Mouse (Mus musculus) layer of hippocampus, adult 18-20 months (tissue): Measurements from ENCODE around the gene Dapp1. TPM values are rescaled to one million over a fixed set of nuclear protein-coding genes. Genes with fewer than 3 reads are reported as not detected.
A peak's percentile ranks its signal among the peaks of the same experiment; 100 is the strongest.

Experiments used
- DNase-seq, 2 experiments: peaks; one replicate each; pipeline ENCODE4 v3.0.0; 2022; ENCODE audit warnings: low spot score in 2 of 2
- long read RNA-seq: library from polyadenylated mRNA; stranded (forward); transcript quantifications from one replicate; pipeline ENCODE4 v2.0.0, GENCODE M21; 2021
- total RNA-seq, 2 experiments: library from RNA; stranded (reverse); gene quantifications; 2 replicates each; pipeline ENCODE4 v1.2.3; 2021

Dapp1 gene
- total RNA-seq, result 1 to 10 TPM; 5.0 to 5.1 TPM
- long read RNA-seq, transcript Dapp1-201 (9 exons, 3,083 nt), result major isoform, 12 of 14 reads
- long read RNA-seq, partial matches to known transcripts, result 1 of 14 reads
- long read RNA-seq, other reads (novel, unspliced or antisense), result 1 of 14 reads

- DNase-seq, result peak in 1 of 2 experiments; percentile 19
These were observed at the start of gene Dapp1 for GRCm38 (mm10) chr3:137981382-137981750. Gene Dapp1, minus strand, starts transcription at chr3:137981545.

- no peak for DNase-seq
These were observed 49.2 kb upstream of the Dapp1 start for GRCm38 (mm10) chr3:138030563-138030962.

GRCm38 (mm10) chr3:138029351-138029750 is 48.0 kb upstream of the Dapp1 start:
- peak in 1 of 2 experiments; percentile 30 for DNase-seq

GRCm38 (mm10) chr3:138027575-138028362 is 46.4 kb upstream of the Dapp1 start:
- no peak for DNase-seq

DNA sequence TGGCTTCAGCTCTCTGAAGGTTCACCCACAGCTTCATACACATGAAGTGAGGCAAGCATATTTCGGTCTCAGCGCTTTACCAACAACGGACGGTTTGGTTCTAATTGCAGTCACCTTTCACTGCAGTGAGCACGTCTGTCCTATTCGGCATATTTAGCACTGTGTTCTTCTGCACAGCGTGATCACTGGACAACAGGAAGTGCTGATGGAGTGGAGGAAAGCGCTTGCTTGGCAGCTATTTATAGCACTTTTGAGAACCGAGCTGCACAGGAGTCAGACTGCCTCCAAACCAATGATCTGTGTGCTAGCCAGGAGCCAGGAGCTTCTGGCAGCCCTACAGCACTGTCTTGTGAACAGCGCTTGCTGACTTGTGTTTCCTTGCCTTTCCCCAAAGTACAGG is 44.9 kb upstream of the Dapp1 start:
- peak in 1 of 2 experiments; percentile 32 for DNase-seq

DNA sequence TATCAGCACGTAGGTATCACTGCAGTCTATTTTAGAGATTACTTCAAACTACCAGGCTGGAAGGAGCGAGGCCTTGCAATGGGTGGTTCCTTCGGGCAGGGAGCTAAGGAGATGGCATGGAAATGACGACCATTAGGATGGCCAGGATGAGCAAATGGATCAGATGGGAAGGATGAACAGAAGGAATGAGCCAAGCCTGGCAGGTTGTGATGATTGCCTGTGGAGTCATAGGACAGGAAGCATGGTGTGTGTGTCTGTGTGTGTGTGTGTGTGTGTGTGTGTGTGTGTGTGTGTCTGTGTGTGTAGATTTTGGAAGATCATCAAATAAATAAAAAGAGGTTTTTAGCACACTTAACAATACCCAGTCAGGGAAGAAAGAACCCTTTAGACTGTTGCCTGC is 41.3 kb upstream of the Dapp1 start:
- DNase-seq, result no peak

- no peak for DNase-seq
These were observed 40.7 kb upstream of the Dapp1 start for GRCm38 (mm10) chr3:138022003-138022402.

DNA sequence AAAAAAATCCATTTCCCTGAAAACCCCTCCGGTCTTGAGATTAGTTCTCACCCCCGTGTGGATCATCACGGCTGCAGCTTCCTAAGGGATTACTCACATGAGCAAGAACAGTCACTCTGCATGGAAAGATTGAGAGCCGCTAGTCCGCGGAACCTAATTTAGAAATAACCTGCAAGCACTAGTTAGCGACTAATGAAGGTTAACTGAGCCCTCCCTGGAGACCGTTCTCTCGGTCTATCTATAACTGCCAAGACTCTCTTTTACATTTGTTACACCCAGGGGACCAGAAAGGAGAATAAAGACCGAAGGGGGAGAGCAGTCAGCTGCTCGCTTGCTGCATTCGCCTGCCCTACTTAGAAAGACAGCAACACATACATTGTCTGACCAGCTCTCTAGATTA is 35.5 kb upstream of the Dapp1 start:
- DNase-seq, result no peak

GRCm38 (mm10) chr3:138014725-138015124 is 33.4 kb upstream of the Dapp1 start:
- DNase-seq, result no peak

DNA sequence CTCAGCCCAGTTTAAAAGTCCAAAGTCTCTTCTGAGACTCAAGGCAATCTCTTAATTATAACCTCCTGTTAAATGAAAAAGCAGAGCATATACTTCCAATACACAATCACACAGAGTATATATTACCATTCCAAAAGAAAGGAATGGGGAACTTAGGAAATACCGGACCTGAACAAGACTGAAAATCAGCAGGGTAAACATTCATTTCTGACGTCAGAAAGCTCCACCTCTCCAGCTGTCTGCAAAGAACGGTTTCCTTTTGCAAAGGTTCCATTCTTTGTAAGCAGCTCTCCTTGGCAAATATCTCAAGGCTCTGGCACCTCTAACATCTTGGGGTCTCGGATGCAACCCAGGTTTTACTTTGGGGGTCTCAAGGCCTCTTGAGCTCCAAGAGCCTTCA is 31.0 kb upstream of the Dapp1 start:
- no peak for DNase-seq

- no peak for DNase-seq
These were observed 26.8 kb upstream of the Dapp1 start for GRCm38 (mm10) chr3:138008152-138008551.

DNA sequence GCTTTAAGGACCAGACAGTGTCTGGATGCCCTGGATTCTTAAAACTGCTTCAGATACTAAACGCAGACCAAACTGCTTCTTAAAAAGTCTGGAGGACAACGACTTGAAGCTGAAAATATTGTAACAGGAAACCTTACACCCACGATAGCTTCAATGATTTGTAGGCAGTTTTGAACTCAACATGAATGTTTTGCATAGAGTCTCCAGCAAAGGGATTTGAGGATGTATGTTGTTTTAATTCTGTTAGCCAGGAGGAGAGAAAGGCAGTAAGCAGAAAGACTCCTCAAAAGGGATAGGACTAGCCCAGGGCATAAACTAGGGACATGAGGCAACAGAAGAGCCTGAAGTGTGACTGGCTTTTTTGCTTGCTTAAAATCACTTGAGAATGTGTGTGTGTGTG is 25.6 kb upstream of the Dapp1 start:
- DNase-seq, result no peak

DNA sequence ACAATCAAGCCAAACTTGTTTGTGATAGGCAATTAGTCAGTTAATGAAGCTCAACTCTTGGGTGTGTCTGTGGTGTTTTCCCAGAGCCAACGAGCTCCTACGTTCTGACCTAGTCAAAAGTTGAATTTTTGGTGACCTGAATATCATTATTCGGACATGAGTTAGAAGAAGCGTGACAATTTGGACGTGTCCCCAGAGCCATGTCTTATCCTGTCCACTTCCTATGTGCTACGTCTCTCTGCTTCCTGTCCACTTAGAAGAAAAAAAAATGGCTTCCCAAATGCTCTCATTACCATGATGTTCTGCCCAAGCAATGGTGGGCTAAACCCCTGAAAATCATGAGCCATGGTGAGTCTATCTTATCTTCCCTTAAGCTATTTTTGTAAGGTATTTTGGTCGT is 21.9 kb upstream of the Dapp1 start:
- DNase-seq, result no peak

DNA sequence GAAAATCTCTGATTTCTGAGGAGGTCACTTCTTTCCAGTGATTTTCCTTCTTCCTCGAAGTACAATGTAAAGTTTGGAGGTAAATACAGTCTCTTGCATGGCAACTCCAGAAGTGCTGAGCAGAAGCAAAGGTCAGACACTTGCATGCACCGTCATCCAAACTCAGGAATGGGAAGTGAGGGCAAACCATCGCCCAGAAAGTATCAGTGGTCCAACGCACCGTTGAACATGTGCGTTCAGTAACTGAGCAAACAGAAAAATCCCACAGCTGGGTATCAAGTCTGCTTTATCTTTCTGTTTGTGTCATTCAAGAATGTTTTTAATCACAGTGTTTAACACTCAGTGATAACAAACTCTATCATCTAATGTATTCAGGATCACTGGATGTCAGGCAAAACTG is 21.2 kb upstream of the Dapp1 start:
- no peak for DNase-seq

GRCm38 (mm10) chr3:138001865-138002264 is 20.5 kb upstream of the Dapp1 start:
- no peak for DNase-seq

DNA sequence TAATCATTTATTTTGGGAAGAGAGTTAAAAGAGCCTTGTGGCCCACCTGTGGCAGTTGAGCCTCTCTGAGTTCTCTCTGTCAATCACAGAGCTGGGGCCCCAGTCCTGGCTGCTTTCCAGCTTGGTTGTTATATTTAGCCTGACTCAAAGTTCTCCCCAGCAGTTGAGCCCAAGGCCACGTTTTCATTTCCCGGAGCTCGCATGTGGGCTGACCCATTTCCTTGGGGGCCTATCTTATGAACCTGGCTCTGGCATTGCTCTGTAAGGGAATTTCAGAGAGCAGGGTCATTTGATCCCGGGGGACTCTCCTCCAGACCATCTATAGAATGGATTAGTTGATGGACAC is 19.4 kb upstream of the Dapp1 start:
- no peak for DNase-seq

- DNase-seq, result no peak
These were observed 18.8 kb upstream of the Dapp1 start for GRCm38 (mm10) chr3:138000062-138000723.

DNA sequence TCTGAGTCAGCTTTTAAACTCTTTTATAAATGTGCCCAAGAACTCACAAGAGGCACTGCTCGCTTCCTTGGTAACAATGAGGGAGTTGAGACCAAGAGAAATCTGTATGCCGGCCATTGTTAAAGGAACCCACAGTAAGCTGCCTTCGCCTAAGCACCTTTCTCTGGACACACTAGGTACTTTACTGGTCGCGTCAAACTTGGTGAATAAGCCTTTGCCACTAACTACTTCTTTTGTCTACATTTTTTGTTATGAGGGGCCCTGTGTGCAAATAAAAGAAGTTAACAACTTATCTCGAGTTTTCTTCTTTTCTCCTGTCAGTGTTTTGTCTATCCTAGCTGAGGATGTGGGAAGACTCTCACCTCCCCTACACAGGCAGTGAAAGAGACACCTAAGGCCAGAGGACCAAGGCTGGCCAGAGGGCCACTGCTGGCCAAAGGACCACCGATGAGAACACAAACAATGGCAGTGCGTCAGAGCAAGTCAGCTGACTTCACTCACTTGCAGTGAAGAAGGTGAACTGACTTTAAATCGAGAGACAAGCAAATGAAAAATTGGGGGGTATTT is 18.0 kb upstream of the Dapp1 start:
- DNase-seq, result no peak

GRCm38 (mm10) chr3:137998491-137999223 is 17.3 kb upstream of the Dapp1 start:
- DNase-seq, result no peak

GRCm38 (mm10) chr3:137995486-137995885 is 14.1 kb upstream of the Dapp1 start:
- DNase-seq, result no peak

GRCm38 (mm10) chr3:137994196-137994595 is 12.9 kb upstream of the Dapp1 start:
- DNase-seq, result no peak

- no peak for DNase-seq
These were observed 11.0 kb upstream of the Dapp1 start for GRCm38 (mm10) chr3:137992366-137992765.
